Mouse (Mus musculus): ENCODE measurements at regions not wholly inside any gene's neighbourhood (a gene's known extent, or its start where the extent isn't known, plus 50 kb on each side); places are given as distances from the start of the nearest gene placed in this dataset.
A peak's percentile ranks its signal among the peaks of the same experiment; 100 is the strongest.

- DNase-seq = no peak
Measured at GRCm38 (mm10) chr6:16064691-16065090, 344.2 kb downstream of the Mdfic start.

- no peak for DNase-seq
Measured at GRCm38 (mm10) chr6:16065121-16065520, 344.7 kb downstream of the Mdfic start.

GRCm38 (mm10) chr6:16076266-16076665 lies 355.8 kb downstream of the Mdfic start:
- DNase-seq = peak; percentile 16

- DNase-seq = no peak
Measured at GRCm38 (mm10) chr6:16077195-16077810, 356.8 kb downstream of the Mdfic start.

GRCm38 (mm10) chr6:16077917-16078316 lies 357.5 kb downstream of the Mdfic start:
- no peak for DNase-seq

GRCm38 (mm10) chr6:16086952-16087537 lies 366.6 kb downstream of the Mdfic start:
- no peak for DNase-seq

GRCm38 (mm10) chr6:16098761-16099160 lies 378.3 kb downstream of the Mdfic start:
- no peak for DNase-seq

GRCm38 (mm10) chr6:16141009-16141408 lies 420.5 kb downstream of the Mdfic start:
- no peak for DNase-seq

GRCm38 (mm10) chr6:16144538-16144937 lies 424.1 kb downstream of the Mdfic start:
- DNase-seq = no peak

- no peak for DNase-seq
Measured at GRCm38 (mm10) chr6:16150535-16150934, 430.1 kb downstream of the Mdfic start.

- no peak for DNase-seq
Measured at GRCm38 (mm10) chr6:16151478-16151877, 431.0 kb downstream of the Mdfic start.

GRCm38 (mm10) chr6:16152691-16153090 lies 432.2 kb downstream of the Mdfic start:
- DNase-seq = no peak

- DNase-seq = no peak
Measured at GRCm38 (mm10) chr6:16165012-16165411, 444.6 kb downstream of the Mdfic start.

GRCm38 (mm10) chr6:16171871-16172270 lies 451.4 kb downstream of the Mdfic start:
- no peak for DNase-seq

GRCm38 (mm10) chr6:16177313-16177712 lies 456.9 kb downstream of the Mdfic start:
- no peak for DNase-seq

GRCm38 (mm10) chr6:16187983-16188550 lies 467.6 kb downstream of the Mdfic start:
- DNase-seq = peak; percentile 44

- no peak for DNase-seq
Measured at GRCm38 (mm10) chr6:16212975-16213374, 492.5 kb downstream of the Mdfic start.

GRCm38 (mm10) chr6:16213635-16214034 lies 493.2 kb downstream of the Mdfic start:
- no peak for DNase-seq

GRCm38 (mm10) chr6:16221002-16221627 lies 500.7 kb downstream of the Mdfic start:
- DNase-seq = peak; percentile 26
